Mouse (Mus musculus): ENCODE results near the gene Hjurp.

The Hjurp gene

GRCm38 (mm10) chr1:88277098-88277817 is at the start of gene Hjurp, which contains the start of gene Trpm8:
Gene Hjurp, minus strand, starts transcription at chr1:88277633.
Gene Trpm8, plus strand, starts transcription at chr1:88277661.
- peak; percentile 100 for DNase-seq

DNA sequence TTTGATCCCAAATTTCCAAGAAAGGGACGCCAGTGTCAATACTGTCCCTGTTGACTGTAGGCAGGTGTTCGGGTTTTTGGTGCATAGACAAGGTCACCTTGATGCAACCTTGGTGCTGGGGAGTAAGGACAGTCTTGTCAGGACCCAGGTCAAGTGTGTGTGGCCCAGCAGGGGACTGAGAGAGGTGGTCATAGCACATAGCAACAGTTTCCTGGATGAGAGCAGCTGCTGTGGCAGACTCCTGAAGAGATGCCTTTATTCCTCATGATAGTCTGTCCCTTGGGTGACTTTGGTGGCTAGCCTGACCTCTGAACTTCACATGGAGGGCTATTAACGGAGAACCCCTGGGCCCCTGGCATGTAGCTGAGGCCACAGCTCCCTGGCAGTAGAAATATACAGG is 45.7 kb upstream of the Hjurp start:
- no peak for DNase-seq

GRCm38 (mm10) chr1:88322146-88322545 is 44.7 kb upstream of the Hjurp start:
- DNase-seq = no peak

DNA sequence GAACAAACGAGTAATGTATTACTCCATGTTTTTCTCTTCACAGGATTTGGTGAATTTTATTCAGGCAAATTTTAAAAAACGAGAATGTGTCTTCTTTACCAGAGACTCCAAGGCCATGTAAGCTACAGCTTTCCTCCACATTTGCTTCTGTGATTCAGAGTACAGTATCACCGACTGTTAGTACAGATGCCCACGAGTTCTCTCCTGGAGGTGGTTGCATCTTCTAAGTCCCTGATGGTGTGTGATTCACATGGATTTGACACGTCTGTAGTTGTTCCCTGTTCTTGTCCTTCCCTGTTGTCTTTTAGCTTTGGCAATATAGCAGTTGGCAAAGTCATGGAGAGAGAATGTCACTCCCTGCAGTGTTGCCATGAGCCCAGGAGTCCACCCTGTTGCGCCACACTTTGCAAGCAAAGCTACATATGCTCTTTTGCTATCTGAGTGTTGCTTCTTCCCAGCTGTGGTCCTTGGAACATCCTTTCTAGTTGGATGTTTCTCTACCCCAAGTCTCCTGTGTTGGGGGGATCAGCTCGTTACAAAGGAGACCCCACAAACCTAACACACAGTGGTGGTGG is 43.5 kb upstream of the Hjurp start:
- no peak for DNase-seq

DNA sequence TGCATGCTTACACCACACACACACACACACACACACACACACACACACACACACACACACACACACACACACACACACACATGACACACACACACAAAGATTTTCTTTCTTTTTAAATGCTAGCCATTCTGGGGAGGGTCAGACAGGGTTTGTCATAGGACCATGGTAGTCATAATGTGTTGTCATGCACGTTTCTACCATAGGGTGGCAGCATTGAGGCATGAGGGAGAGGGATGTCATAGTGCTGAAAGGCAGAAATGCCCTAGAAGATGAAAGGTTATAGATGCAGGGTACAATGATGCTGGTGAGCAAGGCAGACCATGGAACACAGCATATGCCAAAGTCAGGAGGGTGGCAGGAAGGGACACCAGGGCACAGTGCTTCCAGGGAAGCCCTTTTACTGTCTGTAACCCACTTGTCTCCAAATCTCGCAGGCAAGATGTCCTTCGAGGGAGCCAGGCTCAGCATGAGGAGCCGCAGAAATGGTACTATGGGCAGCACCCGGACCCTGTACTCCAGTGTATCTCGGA is 41.2 kb upstream of the Hjurp start:
- peak; percentile 37 for DNase-seq

GRCm38 (mm10) chr1:88317279-88317678 is 39.8 kb upstream of the Hjurp start:
- no peak for DNase-seq

- DNase-seq = no peak
These were observed 32.9 kb upstream of the Hjurp start for GRCm38 (mm10) chr1:88310349-88310748.

DNA sequence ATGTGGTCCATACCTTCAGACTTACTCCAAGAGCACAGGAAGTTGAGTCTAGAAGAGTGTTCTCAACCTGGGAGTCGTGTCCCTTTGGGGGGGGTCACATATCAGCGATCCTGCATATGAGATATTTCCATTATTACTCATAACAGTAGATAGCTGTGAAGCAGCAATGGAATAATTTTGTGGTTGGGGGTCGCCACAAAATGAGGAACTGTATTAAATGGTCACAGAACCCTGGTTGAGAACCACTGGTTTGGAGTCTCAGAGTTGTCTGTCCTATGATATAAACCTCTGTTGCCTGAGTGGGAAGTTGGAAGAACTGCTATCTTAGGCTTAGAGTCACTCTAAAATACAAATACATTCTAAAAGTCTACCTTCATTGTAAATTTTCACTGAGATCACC is 32.5 kb upstream of the Hjurp start:
- no peak for DNase-seq

DNA sequence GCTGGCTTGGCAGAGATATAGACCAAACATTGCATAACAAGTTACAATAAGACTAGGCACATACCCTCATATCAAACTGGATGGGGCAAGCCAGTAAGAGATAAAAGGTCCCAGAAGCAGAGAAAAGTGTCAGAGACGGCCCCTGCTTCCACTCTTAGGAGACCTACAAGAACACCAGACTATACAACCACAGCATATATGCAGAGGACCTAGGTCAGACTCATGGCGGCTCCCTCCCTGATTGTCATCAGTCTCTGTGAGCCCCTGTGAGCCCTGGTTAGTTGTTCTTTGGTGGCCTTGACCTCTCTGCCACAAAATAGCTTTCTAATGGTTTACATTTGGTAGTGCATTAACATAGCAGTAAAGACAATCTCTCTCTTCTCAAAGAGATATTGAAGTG is 31.6 kb upstream of the Hjurp start:
- DNase-seq = no peak

DNA sequence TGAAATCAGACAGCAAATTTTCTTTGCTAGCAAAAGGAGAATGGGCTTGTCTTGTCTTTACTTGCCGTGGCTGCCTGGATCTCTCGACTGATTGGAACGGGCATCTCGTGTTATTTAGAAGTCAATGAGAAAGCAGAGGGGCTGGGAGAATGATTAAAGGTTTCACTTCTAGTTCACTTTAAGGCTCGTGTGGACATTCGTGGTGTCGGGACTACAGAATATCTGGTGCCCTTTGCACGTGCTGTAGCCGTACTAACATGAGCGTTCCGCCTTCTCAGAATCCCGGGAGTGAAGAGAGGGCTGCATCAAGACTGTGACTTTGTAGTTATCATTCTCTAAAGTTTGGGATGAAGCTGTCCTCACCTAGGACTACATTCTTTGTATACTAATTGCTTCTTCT is 29.7 kb upstream of the Hjurp start:
- no peak for DNase-seq

GRCm38 (mm10) chr1:88306543-88306942 is 29.1 kb upstream of the Hjurp start:
- no peak for DNase-seq

- no peak for DNase-seq
These were observed 27.8 kb upstream of the Hjurp start for GRCm38 (mm10) chr1:88305018-88305795.

DNA sequence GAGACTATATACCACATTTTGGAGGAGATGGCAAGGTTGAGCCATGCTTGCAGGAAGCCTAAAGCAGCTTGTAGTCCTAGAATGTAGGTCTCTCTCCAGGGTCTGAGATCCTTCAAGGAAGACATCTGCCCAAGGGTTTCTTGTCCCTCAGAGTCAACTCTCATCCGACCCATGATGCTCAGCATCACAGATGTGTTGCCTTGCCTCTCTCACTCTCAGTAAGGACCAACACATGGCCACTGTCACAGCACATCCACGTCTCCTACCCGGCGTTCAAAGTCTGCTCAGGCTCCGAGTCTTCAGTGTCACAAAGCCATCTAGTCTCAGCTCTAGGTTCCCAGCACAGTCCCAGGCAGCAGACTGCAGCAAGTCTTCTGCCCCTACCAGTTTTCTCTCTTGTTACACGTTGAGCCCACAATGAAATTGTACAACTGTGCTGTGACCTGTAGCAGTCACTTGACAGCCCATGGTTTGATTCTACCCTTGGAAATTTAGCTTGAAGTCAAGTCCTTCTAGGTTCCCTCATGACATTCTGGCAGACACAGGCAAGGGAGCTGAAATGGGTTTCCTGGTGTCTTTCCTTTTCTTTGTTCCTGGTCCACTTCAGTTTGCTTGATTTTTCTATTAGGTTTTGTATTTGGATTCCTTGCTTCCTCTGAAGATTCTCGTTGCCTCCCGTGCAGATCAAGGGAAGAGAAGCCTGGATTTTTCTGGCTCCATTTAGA is 27.0 kb upstream of the Hjurp start:
- no peak for DNase-seq

DNA sequence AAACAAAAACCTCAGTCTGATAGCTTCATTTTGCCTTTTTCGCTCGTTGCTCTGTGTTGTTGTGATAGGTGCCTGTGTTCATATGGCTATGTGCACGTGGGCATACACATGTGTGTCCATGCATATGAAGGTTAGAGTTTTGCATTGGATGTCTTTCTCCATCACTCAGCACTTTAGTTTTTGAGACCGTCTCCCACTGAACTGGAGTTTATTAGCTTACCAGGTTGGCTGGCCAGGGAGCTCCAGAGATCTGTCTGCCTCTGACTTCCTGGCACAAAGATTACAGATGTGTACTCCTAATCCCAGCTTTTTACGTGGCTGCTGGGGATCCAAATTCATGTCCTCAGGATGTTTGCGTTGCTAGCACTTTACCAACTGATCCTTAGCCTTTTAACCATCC is 26.3 kb upstream of the Hjurp start:
- DNase-seq = no peak

DNA sequence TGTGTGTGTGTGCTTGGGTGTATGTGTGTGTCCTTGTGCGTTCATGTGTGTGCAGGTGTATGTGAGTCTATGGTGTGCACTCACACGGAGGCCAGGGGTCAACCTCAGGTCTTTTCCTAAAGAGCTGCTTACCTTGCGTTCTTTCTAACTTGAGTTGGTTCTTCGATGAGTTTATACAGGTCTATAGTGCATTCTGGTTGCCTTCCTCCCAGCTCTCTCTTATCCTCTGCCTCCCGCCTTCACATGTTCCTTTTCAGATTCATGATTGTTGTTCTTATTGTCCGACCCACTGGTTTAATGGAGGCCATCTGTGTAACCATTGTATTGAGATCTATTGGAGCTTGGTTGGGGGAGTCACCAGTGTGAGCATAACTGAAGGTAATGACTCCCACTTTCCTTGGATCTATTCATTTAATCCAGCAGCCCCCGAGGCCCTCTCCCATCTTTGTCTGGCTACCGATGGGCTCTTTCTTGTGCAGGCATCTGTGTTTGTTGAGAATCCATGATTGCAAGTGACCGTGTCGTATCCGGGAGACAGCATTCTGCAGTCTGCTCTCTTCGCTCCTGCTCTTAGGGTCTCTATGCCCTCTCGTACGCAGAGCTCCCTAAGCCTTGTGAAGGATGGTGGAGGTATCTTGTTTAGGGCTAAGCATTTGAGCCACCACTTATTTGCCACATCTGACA is 24.8 kb upstream of the Hjurp start:
- no peak for DNase-seq

GRCm38 (mm10) chr1:88301121-88302014 is 23.9 kb upstream of the Hjurp start:
- DNase-seq = no peak

DNA sequence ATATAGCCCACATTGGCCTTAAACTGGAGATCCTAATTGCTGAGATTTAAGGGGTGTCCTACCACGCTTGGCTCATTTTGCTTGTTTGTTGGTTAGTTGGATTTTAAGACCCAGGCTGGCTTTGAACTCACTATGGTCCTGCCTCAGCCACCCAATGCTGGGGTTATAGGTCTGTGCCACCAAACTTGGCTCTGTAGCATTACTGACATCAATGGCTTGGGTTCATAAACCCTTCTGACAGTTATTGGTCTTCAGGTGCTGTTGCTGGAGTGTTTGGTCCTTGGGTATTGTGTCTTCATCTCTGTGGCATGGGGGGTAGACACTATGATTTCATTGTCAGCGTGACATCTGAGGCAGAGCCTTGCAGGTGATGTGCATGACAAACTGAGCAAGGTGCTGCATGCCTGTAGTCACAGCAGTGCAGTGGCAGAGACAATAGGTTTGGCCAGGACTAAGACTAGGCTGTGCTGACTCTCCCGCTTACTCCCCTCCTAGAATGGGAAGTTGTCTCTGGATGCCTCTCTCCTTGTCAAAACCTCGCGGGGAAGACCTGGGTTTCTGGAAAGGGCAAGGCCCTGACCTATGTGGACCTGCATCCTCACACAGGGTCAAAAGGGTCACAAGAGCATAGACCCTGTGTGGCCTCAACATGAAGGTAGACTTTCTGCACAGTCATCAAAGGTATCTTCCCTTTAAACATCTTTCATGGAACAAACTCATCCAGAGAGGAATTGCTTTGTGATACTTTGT is 23.0 kb upstream of the Hjurp start:
- no peak for DNase-seq

GRCm38 (mm10) chr1:88299529-88299945 is 22.1 kb upstream of the Hjurp start:
- no peak for DNase-seq

DNA sequence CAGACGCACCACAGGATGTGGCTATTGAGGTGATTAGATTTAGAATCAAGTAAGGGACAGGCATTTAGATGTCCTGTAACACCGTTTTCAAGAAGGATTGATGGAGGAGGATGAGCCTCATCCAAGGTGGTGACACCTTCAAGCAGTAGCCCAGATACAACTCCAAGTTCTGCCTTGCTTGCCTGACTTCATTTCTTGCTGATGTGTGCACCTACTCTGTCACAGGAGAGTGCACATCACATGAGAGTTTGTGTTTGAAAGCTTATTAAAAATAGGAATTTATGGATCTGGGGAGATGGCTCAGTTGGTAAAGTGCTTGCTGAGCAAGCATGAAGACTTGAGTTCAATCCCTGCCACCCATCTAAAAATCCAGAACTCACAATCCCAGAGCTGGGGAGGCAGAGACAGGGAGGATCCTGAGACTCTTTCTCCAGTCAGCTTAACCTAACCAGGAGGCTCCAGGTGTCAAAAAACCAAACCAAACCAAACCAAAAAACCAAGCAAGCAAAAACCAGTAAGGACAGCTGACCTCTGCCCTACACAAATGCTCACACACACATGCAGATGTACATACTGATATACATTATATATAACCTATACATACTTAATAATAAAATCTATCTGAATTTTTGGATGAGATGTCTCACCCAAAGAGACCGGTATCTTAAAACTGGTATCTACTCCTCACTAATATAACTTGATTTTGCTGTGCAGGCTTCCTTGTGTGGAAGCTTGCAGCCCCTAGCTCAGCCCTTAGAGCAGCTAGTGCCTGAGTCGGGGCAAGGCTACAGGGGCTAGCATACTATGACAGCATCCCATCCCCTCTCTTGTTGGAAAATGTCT is 21.5 kb upstream of the Hjurp start:
- DNase-seq = no peak
